Mouse (Mus musculus) hindbrain, embryonic 14.5 days (tissue): ENCODE data around the gene Mast1. TPM values are rescaled to one million over a fixed set of nuclear protein-coding genes. Genes with fewer than 3 reads are reported as not detected.

Experiments
- ATAC-seq: fragments of 200-750 bp; cut with Nextera tagmentation; 2 replicates; pipeline ENCODE4 v1.8.0; 2017; ENCODE audit warnings: moderate number of reproducible peaks, mild to moderate bottlenecking, moderate TSS enrichment, moderate library complexity; ENCODE audit not compliant: low FRiP score
- DNase-seq: peaks from one replicate; pipeline ENCODE4 v3.0.0-alpha.2; 2015; ENCODE audit warnings: low spot score
- H3K27ac ChIP-seq: fragments of 300-500 bp; sonication (generic); 2 replicates; pipeline ENCODE4 v1.5.1; 2014; ENCODE audit warnings: mild to moderate bottlenecking, moderate library complexity
- H3K27me3 ChIP-seq: fragments of 300-500 bp; sonication (generic); 2 replicates; pipeline ENCODE4 v1.6.1; 2014; ENCODE audit warnings: mild to moderate bottlenecking, low read length, mixed read lengths; ENCODE audit not compliant: control insufficient read depth, insufficient read depth
- H3K36me3 ChIP-seq: fragments of 300-500 bp; sonication (generic); replicated peaks from 2 replicates; pipeline ENCODE4 v1.6.1; 2014; ENCODE audit not compliant: control insufficient read depth, insufficient read depth
- H3K4me1 ChIP-seq: fragments of 300-500 bp; sonication (generic); replicated peaks from 2 replicates; pipeline ENCODE4 v1.6.1; 2014; ENCODE audit warnings: antibody characterized with exemption, low read length, mixed read lengths; ENCODE audit not compliant: control insufficient read depth, insufficient read depth
- H3K4me2 ChIP-seq: fragments of 300-500 bp; sonication (generic); replicated peaks from 2 replicates; pipeline ENCODE4 v1.6.1; 2014; ENCODE audit warnings: mild to moderate bottlenecking, moderate library complexity
- H3K4me3 ChIP-seq: fragments of 300-500 bp; sonication (generic); replicated peaks from 2 replicates; pipeline ENCODE4 v1.5.1; 2014; ENCODE audit warnings: mild to moderate bottlenecking, low read length
- H3K9ac ChIP-seq: fragments of 300-500 bp; sonication (generic); 2 replicates; pipeline ENCODE4 v1.6.1; 2014
- H3K9me3 ChIP-seq: fragments of 300-500 bp; sonication (generic); 2 replicates; pipeline ENCODE4 v1.6.1; 2016; ENCODE audit warnings: low read length; ENCODE audit not compliant: control insufficient read depth
- WGBS: fragments of 180-500 bp; shearing (Covaris S2); extraction: QIAGEN DNeasy Blood & Tissue Kit; methylation state at CpG from one replicate; pipeline ENCODE4 v1.1.7; 2014; 5-methylcytosine and 5-hydroxymethylcytosine counted together
- polyA plus RNA-seq: library from polyadenylated mRNA; unstranded; fragments of >200 nt; fragmentation: Nextera tagmentation; extraction: Ambion mirVana; gene quantifications from 2 replicates; pipeline ENCODE4 v1.2.1, GENCODE M21; 2014

Mast1 gene
- polyA plus RNA-seq, 1 experiment from 2014 or later = 69.7 TPM

DNA sequence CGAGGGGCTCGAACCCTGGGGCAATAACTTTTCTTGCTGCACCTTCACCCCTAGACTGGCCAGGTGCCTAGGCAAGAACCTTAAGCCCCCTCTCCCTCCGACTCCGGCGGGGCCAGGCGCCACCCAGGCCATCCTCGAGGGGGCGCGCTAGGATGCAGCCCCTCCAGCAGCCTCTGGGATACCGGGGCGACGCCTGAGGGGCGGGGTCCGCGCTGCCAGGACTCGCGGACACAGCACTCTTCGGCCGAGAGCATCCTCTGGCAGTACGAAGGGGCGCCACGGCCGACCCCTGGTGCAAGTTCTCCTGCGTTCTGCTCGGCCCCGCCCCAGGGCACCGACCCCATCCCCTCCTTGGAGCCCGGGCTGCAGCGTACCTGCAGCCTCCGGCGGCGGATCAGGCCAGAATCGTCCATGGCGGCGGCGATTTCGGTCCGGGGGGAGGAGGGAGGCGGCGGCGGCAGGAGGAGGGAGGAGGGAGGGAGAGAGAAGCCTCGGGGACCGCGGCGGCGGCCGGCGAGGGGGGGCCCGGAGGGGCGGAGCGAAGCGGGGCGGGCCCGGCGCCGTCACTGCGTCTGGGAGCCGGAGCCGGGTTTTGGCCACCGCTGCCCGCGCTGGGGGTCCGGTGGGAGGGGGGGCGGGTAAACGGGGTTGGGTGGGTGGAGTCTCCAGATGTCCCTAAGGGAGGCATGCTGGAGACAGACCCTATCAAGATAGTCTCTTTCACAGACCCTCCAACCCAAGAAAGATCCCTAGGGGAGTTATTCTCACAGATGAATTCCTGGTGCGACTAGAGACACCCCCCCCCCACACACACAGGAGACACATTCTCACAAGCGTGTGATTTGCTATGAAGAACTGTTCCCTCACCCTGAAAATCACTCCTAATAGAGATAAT is 8.7 kb upstream of the Mast1 start:
- ATAC-seq (peak; percentile 65), DNase-seq (no peak)
- WGBS = 2% methylated on average over 51 of the region's 67 CpGs
- H3K9ac ChIP-seq = peak overlapping the region; percentile 87
- H3K9me3 ChIP-seq = no peaks in the 10 kb centered on the region
- peak overlapping the region; percentile 70 for H3K4me3 ChIP-seq
- H3K4me2 ChIP-seq = peak overlapping the region; percentile 82
- H3K27me3 ChIP-seq = peaks cover 64% of the 10 kb centered on the region
- H3K4me1 ChIP-seq = peaks cover 27% of the 10 kb centered on the region
- no peaks in the 10 kb centered on the region for H3K36me3 ChIP-seq
- peak overlapping the region; percentile 87 for H3K27ac ChIP-seq

DNA sequence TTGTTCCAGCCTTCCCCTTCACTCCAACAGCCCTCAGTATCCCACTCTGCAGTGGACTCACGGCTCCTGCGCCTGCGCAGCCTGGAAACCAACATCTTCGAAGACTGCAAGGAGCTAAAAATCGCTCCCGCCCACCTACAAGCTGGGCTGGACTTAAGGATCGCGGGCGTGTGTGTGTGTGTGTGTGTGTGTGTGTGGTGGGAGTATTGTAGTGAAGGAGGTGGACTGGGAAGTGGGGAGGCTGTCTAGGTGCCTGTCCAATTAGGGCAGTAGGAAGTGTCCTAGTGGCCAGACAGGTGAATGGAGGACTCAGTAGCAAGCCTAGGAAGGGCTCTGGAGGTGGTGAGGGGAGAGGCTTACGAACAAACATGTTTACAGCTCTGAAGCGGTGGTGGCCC is 8.1 kb upstream of the Mast1 start:
- DNase-seq = peak; percentile 53
- peak; percentile 58 for ATAC-seq
- peak overlapping the region; percentile 70 for H3K4me3 ChIP-seq
- WGBS = 4% methylated on average over 11 of the region's 11 CpGs
- peak overlapping the region; percentile 82 for H3K4me2 ChIP-seq
- peak overlapping the region; percentile 87 for H3K27ac ChIP-seq
- no peaks in the 10 kb centered on the region for H3K36me3 ChIP-seq
- peak overlapping the region; percentile 87 for H3K9ac ChIP-seq
- H3K9me3 ChIP-seq = no peaks in the 10 kb centered on the region
- peaks cover 27% of the 10 kb centered on the region for H3K4me1 ChIP-seq
- peaks cover 57% of the 10 kb centered on the region for H3K27me3 ChIP-seq

DNA sequence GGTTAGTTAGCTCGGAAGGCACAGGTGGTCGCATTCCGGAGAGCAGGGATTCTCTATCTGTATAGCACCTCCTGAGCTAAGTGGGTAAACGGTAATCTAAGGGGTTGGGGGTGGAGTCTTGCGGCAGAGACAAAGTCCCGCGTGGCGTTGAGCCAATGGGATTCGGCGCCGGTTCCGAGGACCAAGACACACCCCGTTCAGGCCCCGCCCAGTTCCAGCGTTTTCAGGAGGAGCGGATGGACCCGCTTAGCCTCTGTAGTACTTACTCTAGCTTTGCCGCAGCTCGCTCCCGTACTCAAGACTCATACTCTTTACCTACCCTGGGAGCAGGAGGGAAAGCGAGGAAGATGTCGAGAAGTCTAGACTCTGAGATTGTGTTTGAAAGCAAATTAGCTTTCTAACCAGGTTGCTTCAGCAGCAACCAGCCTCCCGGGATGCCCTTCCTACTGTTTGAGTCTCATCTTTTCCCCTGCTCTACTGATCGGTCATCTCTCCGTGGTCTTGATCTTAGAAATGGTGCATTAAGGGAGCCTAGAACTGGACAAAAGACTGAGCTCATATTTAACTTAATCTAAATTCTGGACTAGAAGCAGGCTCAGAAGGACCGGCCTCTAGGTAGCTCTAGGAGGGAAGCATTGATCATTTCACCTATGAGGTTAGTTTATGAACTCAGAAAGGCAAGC is 7.5 kb upstream of the Mast1 start:
- WGBS = 2% methylated on average over 26 of the region's 26 CpGs

GRCm38 (mm10) chr8:84943699-84944098 is 6.5 kb upstream of the Mast1 start:
- Histone ChIP-seq H3K9ac (no peak overlapping the region), H3K27me3 (peaks cover 48% of the 10 kb centered on the region), H3K9me3 (no peaks in the 10 kb centered on the region), H3K27ac (no peak overlapping the region), H3K4me2 (peak overlapping the region; percentile 82), H3K36me3 (no peaks in the 10 kb centered on the region), H3K4me3 (no peak overlapping the region), H3K4me1 (peaks cover 27% of the 10 kb centered on the region)
- 22% methylated on average over 4 of the region's 4 CpGs for WGBS
- ATAC-seq (no peak), DNase-seq (no peak)

More for the DNA sequence above, 7.5 kb upstream of the Mast1 start:
- Histone ChIP-seq H3K9me3 (no peaks in the 10 kb centered on the region), H3K9ac (peak overlapping the region; percentile 87; the same call in 1 of the 2 replicates), H3K4me2 (peak overlapping the region; percentile 82), H3K4me1 (peaks cover 27% of the 10 kb centered on the region), H3K27ac (no peak overlapping the region), H3K27me3 (peaks cover 52% of the 10 kb centered on the region), H3K4me3 (peak overlapping the region; percentile 70), H3K36me3 (no peaks in the 10 kb centered on the region)
- 0 out of 2 replicates have a peak, but pooled peaks have one; percentile 23 for ATAC-seq
- DNase-seq = peak; percentile 65

DNA sequence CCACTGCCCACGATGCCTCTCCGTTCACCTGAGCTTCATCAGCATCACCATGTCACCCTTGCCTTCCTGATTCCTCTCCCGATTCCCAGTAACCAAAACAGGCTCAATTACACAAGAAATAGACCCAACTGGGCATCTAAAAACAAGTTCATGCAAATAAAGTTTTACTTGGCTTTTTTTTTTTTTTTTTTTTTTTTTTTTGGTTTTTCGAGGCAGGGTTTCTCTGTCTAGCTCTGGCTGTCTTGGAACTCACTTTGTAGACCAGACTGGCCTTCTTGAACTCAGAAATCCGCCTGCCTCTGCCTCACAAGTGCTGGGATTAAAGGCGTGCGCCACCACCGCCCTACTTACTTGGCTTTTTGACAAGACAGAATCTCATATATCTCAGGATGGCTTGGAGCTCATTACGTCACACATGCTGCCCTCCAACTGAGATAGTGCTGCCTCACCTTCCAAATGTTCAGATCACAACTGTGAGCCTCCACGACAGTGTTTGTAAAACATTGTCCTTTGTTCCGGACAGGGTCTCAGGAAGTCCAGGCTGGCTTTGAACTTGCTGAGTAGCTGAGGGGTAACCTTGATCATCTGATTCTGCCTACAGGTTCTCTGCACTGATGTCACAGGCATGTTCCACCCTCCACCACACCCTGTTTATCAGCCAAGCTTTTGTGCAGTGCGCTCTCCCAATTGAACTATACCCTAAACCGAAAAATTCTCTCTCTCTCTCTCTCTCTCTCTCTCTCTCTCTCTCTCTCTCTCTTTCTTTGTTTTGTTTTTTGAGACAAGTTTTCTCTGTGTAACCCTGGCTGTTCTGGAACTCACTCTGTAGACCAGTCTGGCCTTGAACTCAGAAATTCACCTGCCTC is 694 bp upstream of the Mast1 start:
- no peaks in the 10 kb centered on the region for H3K9me3 ChIP-seq
- peaks cover 1% of the 10 kb centered on the region; the same call in 1 of the 2 replicates for H3K36me3 ChIP-seq
- peak overlapping the region; percentile 95 for H3K9ac ChIP-seq
- peak overlapping the region; percentile 90 for H3K4me2 ChIP-seq
- peaks cover 13% of the 10 kb centered on the region for H3K27me3 ChIP-seq
- 62% methylated on average over 12 of the region's 13 CpGs for WGBS
- H3K4me1 ChIP-seq = peaks cover 30% of the 10 kb centered on the region
- peak overlapping the region; percentile 81 for H3K4me3 ChIP-seq
- DNase-seq = no peak
- H3K27ac ChIP-seq = peak overlapping the region; percentile 98
- no peak for ATAC-seq

- DNase-seq (no peak), ATAC-seq (peak; percentile 43)
- Histone ChIP-seq H3K9ac (peak overlapping the region; percentile 95), H3K9me3 (no peaks in the 10 kb centered on the region), H3K36me3 (peaks cover 17% of the 10 kb centered on the region; the same call in 1 of the 2 replicates), H3K27me3 (peaks cover 13% of the 10 kb centered on the region), H3K27ac (peak overlapping the region; percentile 98), H3K4me2 (peak overlapping the region; percentile 90), H3K4me3 (peak overlapping the region; percentile 81), H3K4me1 (peaks cover 30% of the 10 kb centered on the region)
- 11% methylated on average over 23 of the region's 23 CpGs for WGBS
These were observed 858 bp downstream of the Mast1 start for GRCm38 (mm10) chr8:84936041-84936961.

- Histone ChIP-seq H3K27me3 (peaks cover 13% of the 10 kb centered on the region), H3K4me2 (peak overlapping the region; percentile 90), H3K36me3 (peaks cover 24% of the 10 kb centered on the region), H3K9me3 (no peaks in the 10 kb centered on the region), H3K4me3 (peak overlapping the region; percentile 81), H3K9ac (peak overlapping the region; percentile 95), H3K4me1 (peaks cover 30% of the 10 kb centered on the region), H3K27ac (peak overlapping the region; percentile 98)
- WGBS = 4% methylated on average over 14 of the region's 14 CpGs
- ATAC-seq (0 out of 2 replicates have a peak, but pooled peaks have one; percentile 5), DNase-seq (no peak)
These were observed 1.7 kb downstream of the Mast1 start for GRCm38 (mm10) chr8:84935489-84935888.

DNA sequence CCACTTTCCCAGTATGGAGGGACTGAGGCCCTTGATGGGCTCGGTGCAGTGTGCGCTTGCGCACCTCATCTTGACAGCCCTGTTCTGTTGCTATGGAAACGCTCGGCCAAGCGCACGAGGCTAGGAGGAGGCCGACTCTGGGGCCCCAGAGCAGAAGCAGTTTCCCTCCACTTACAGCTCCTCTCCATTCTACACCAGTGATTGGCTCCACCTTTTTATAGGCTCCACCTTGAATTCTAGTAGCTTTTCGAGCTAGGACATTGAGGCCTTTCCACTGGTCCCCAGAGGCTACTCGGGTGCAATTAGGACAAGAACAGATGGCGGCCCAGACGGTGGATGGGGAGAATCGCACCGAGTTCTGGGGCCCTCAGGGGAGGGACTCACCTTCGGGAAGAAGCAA is 2.3 kb downstream of the Mast1 start:
- WGBS = under 1% methylated on average over 15 of the region's 15 CpGs
- H3K27me3 ChIP-seq = peaks cover 13% of the 10 kb centered on the region
- peak; percentile 71 for ATAC-seq
- H3K4me2 ChIP-seq = peak overlapping the region; percentile 90
- H3K4me1 ChIP-seq = peaks cover 30% of the 10 kb centered on the region
- no peaks in the 10 kb centered on the region for H3K9me3 ChIP-seq
- H3K27ac ChIP-seq = peak overlapping the region; percentile 98
- peak overlapping the region; percentile 81 for H3K4me3 ChIP-seq
- peaks cover 30% of the 10 kb centered on the region for H3K36me3 ChIP-seq
- DNase-seq = peak; percentile 86
- peak overlapping the region; percentile 95 for H3K9ac ChIP-seq
